Mouse (Mus musculus) bone marrow macrophage, adult 2 months (primary cell): ENCODE results near the gene Kcnk15.

Source experiments
- CTCF ChIP-seq: IDR thresholded peaks from 2 replicates; pipeline ENCODE4 v1.5.1; 2012; ENCODE audit warnings: low read depth, mild to moderate bottlenecking, low read length, moderate library complexity
- POLR2A ChIP-seq: IDR thresholded peaks from 2 replicates; pipeline ENCODE4 v1.6.1; 2012; ENCODE audit warnings: mild to moderate bottlenecking, low read depth, low read length, borderline replicate concordance

DNA sequence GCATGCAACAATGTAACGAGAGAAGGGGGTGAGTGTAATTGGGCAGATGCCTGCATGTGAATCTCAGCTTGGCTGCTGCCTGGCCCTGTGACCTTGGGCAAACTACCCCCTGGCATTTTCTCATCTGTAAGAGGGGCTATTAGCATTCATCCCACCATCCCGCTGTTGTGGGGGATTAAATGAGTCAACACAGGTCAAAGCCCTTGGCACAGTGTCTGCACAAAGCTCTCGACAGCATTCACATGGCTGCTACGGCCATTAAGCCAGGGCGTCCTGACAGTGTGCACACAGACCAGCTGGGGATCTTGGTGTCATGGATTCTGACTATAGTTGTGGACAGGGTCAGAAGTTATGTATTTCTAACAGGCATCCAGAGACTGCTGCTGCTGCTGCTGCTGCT lies 21.4 kb downstream of the Kcnk15 start:
- TF ChIP-seq CTCF (no peak), POLR2A (no peak)
